In genomic region chr14:76467932-76468331, GRCm38 (mm10) we compare ENCODE assay signal across 20 mouse cellular contexts. TPM values are rescaled to one million over a fixed set of nuclear protein-coding genes. Genes with fewer than 3 reads are reported as not detected.
A peak's percentile ranks its signal among the peaks of the same experiment; 100 is the strongest.
DNase-seq lines count a peak whose midpoint lies in the region; ATAC-seq and TF ChIP-seq lines count a peak whose summit lies in the region.
"Had no signal": no experiment of that assay in that cellular context is flagged by ENCODE, and none has a peak within 500 bp of the region (broad histone marks: within the 10 kb centered on the region; RNA-seq: fewer than 3 reads in every experiment).

No protein-coding gene starts in this region.

- peaks cover 9% of the 10 kb centered on the region for H3K4me1 ChIP-seq in limb, embryonic 12.5 days (replicated peaks)
- peaks cover 20% of the 10 kb centered on the region for H3K4me1 ChIP-seq in limb, embryonic 10.5 days
- peaks cover 31% of the 10 kb centered on the region for H3K4me1 ChIP-seq in embryonic facial prominence, embryonic 14.5 days (ENCODE audit: control insufficient read depth, insufficient read depth, low read length)
- H3K4me1 ChIP-seq in hindbrain, embryonic 14.5 days (replicated peaks; ENCODE audit: control insufficient read depth, insufficient read depth, low read length) = peaks cover 4% of the 10 kb centered on the region
- peaks cover 27% of the 10 kb centered on the region for H3K4me1 ChIP-seq in midbrain, embryonic 13.5 days (replicated peaks)

- H3K4me2 ChIP-seq in limb, embryonic 12.5 days = no peak overlapping the region
- peak overlapping the region; percentile 24; the same call in 1 of the 2 replicates for H3K4me2 ChIP-seq in embryonic facial prominence, embryonic 14.5 days (ENCODE audit: low read depth, low read length)
- peak overlapping the region; percentile 58 for H3K4me2 ChIP-seq in myocyte (ENCODE audit: low read depth)
- no peak overlapping the region for H3K4me2 ChIP-seq in hindbrain, embryonic 14.5 days (replicated peaks)
- no peak overlapping the region for H3K4me2 ChIP-seq in midbrain, embryonic 13.5 days (replicated peaks)
- H3K4me2 ChIP-seq: forebrain, embryonic 12.5 days; hindbrain, embryonic 12.5 days had no signal

- no peak overlapping the region for H3ac ChIP-seq in myocyte (ENCODE audit: control insufficient read depth, insufficient read length)

- H3K27me3 ChIP-seq in limb, embryonic 12.5 days = no peaks in the 10 kb centered on the region
- no peaks in the 10 kb centered on the region for H3K27me3 ChIP-seq in limb, embryonic 10.5 days (ENCODE audit: low read depth, poor library complexity, severe bottlenecking)
- no peaks in the 10 kb centered on the region for H3K27me3 ChIP-seq in embryonic facial prominence, embryonic 14.5 days (replicated peaks; ENCODE audit: control insufficient read depth, insufficient read depth, low read length)
- no peaks in the 10 kb centered on the region for H3K27me3 ChIP-seq in myocyte (ENCODE audit: control insufficient read depth, insufficient read depth, insufficient read length)
- no peaks in the 10 kb centered on the region for H3K27me3 ChIP-seq in hindbrain, embryonic 14.5 days (ENCODE audit: control insufficient read depth, insufficient read depth, low read length)
- no peaks in the 10 kb centered on the region for H3K27me3 ChIP-seq in midbrain, embryonic 13.5 days
- H3K27me3 ChIP-seq: CH12.LX; forebrain, embryonic 12.5 days; hindbrain, embryonic 12.5 days had no signal

- no peaks in the 10 kb centered on the region for H3K79me2 ChIP-seq in myocyte (ENCODE audit: control insufficient read depth, insufficient read depth)

- H3K27ac ChIP-seq in limb, embryonic 12.5 days = 0 out of 2 replicates have a peak overlapping the region, but pooled peaks have one; percentile 47
- no peak overlapping the region for H3K27ac ChIP-seq in limb, embryonic 10.5 days
- H3K27ac ChIP-seq in embryonic facial prominence, embryonic 14.5 days (replicated peaks; ENCODE audit: low read depth, low read length) = peak overlapping the region; percentile 58; the same call in 1 of the 2 replicates
- H3K27ac ChIP-seq in hindbrain, embryonic 14.5 days = no peak overlapping the region
- no peak overlapping the region for H3K27ac ChIP-seq in midbrain, embryonic 13.5 days
- H3K27ac ChIP-seq: forebrain, embryonic 12.5 days; heart, embryonic 10.5 days; hindbrain, embryonic 12.5 days; hindbrain, postnatal 0 days had no signal

- H3K9me3 ChIP-seq in limb, embryonic 12.5 days = no peaks in the 10 kb centered on the region
- H3K9me3 ChIP-seq in limb, embryonic 10.5 days (replicated peaks) = no peaks in the 10 kb centered on the region
- no peaks in the 10 kb centered on the region for H3K9me3 ChIP-seq in embryonic facial prominence, embryonic 14.5 days (ENCODE audit: control insufficient read depth, low read length)
- H3K9me3 ChIP-seq in hindbrain, embryonic 14.5 days (ENCODE audit: control insufficient read depth, low read length) = no peaks in the 10 kb centered on the region
- H3K9me3 ChIP-seq in midbrain, embryonic 13.5 days = no peaks in the 10 kb centered on the region
- H3K9me3 ChIP-seq: forebrain, embryonic 12.5 days; heart, embryonic 10.5 days; hindbrain, embryonic 12.5 days had no signal

- no peak for ATAC-seq in limb, embryonic 12.5 days (ENCODE audit: insufficient number of reproducible peaks, insufficient read depth, low FRiP score, low TSS enrichment, low read depth)
- peak; percentile 54 for ATAC-seq in embryonic facial prominence, embryonic 14.5 days (ENCODE audit: low read depth)
- ATAC-seq in hindbrain, embryonic 14.5 days (ENCODE audit: low FRiP score) = no peak
- no peak for ATAC-seq in midbrain, embryonic 13.5 days
- ATAC-seq: forebrain, embryonic 16.5 days had no signal

- no peak for TF ChIP-seq POLR2A in myocyte (IDR thresholded peaks at IDR 0.05; ENCODE audit: insufficient read length, low read depth)

- no peak for DNase-seq in limb, embryonic 10.5 days (ENCODE audit: low spot score)
- DNase-seq in NIH3T3 (ENCODE audit: low read depth) = peak; percentile 69
- DNase-seq in embryonic facial prominence, embryonic 14.5 days (ENCODE audit: low spot score) = peak; percentile 85
- no peak for DNase-seq in hindbrain, embryonic 14.5 days (ENCODE audit: low spot score)
- DNase-seq: adrenal gland, adult 2 months; adrenal gland, postnatal 25 days; cerebellum, adult 9-11 months; gastrocnemius, postnatal 10 days; heart, adult 18-20 months; heart, postnatal 10 days; heart, postnatal 4 days had no signal

- H3K36me3 ChIP-seq in limb, embryonic 12.5 days = peaks cover 6% of the 10 kb centered on the region
- peaks cover 6% of the 10 kb centered on the region for H3K36me3 ChIP-seq in limb, embryonic 10.5 days
- 0 out of 2 replicates have a peak, but pooled peaks cover 3% of the 10 kb centered on the region for H3K36me3 ChIP-seq in embryonic facial prominence, embryonic 14.5 days (ENCODE audit: control insufficient read depth, insufficient read depth, low read length)
- no peaks in the 10 kb centered on the region for H3K36me3 ChIP-seq in myocyte (ENCODE audit: control insufficient read depth, insufficient read depth)
- 0 out of 2 replicates have a peak, but pooled peaks cover 7% of the 10 kb centered on the region for H3K36me3 ChIP-seq in hindbrain, embryonic 14.5 days (replicated peaks; ENCODE audit: control insufficient read depth, insufficient read depth)
- peaks cover 11% of the 10 kb centered on the region; the same call in 1 of the 2 replicates for H3K36me3 ChIP-seq in midbrain, embryonic 13.5 days
- H3K36me3 ChIP-seq: heart, embryonic 10.5 days; hindbrain, embryonic 12.5 days had no signal

- no peak overlapping the region for H3K4me3 ChIP-seq in limb, embryonic 12.5 days (replicated peaks)
- no peak overlapping the region for H3K4me3 ChIP-seq in limb, embryonic 10.5 days
- H3K4me3 ChIP-seq in embryonic facial prominence, embryonic 14.5 days (ENCODE audit: low read depth, low read length) = no peak overlapping the region
- H3K4me3 ChIP-seq in myocyte = no peak overlapping the region
- H3K4me3 ChIP-seq in hindbrain, embryonic 14.5 days (replicated peaks; ENCODE audit: low read length) = no peak overlapping the region
- no peak overlapping the region for H3K4me3 ChIP-seq in midbrain, embryonic 13.5 days (replicated peaks)
- H3K4me3 ChIP-seq: forebrain, embryonic 12.5 days; heart, embryonic 10.5 days; hindbrain, embryonic 12.5 days had no signal

- WGBS in limb, embryonic 12.5 days = 74% methylated on average over 11 of the region's 11 CpGs
- 86% methylated on average over 11 of the region's 11 CpGs for WGBS in limb, embryonic 10.5 days
- WGBS in embryonic facial prominence, embryonic 14.5 days = 41% methylated on average over 11 of the region's 11 CpGs
- 88% methylated on average over 11 of the region's 11 CpGs for WGBS in hindbrain, embryonic 14.5 days
- 90% methylated on average over 11 of the region's 11 CpGs for WGBS in midbrain, embryonic 13.5 days

- no peak overlapping the region for H3K9ac ChIP-seq in limb, embryonic 12.5 days (replicated peaks)
- no peak overlapping the region for H3K9ac ChIP-seq in embryonic facial prominence, embryonic 14.5 days (ENCODE audit: low read depth, low read length)
- no peak overlapping the region for H3K9ac ChIP-seq in hindbrain, embryonic 14.5 days
- no peak overlapping the region for H3K9ac ChIP-seq in midbrain, embryonic 13.5 days (replicated peaks)
- H3K9ac ChIP-seq: forebrain, embryonic 12.5 days; hindbrain, embryonic 12.5 days had no signal

TF ChIP-seq in myocyte, 11 proteins besides CTCF, POLR2A, EP300 and RAD21:
- TF ChIP-seq MYOD1 (IDR thresholded peaks at IDR 0.05; ENCODE audit: control insufficient read depth in 1 of 3, insufficient read length in 2 of 3, low read depth in 2 of 3) = peak in 2 of 3 experiments; percentile 9 to 17
- TF ChIP-seq CEBPB (IDR thresholded peaks at IDR 0.05; ENCODE audit: insufficient read depth, poor library complexity, severe bottlenecking) = no peak
- TF ChIP-seq MYOG (IDR thresholded peaks at IDR 0.05; ENCODE audit: control insufficient read depth in 1 of 3, insufficient read depth in 1 of 3, insufficient read length in 2 of 3, low read depth in 2 of 3) = peak in 1 of 3 experiments; percentile 17

RNA-seq across cellular contexts. Expression of gene Tsc22d1, which starts 53.2 kb away (rescaled TPM):
- polyA plus RNA-seq in limb, embryonic 12.5 days (2016; fragmentation: Nextera tagmentation; extraction: Ambion mirVana) = 492 and 610 TPM in 2 replicates
- 316 and 343 TPM in 2 replicates for polyA plus RNA-seq in limb, embryonic 10.5 days (2016; fragmentation: Nextera tagmentation; extraction: Ambion mirVana)
- polyA plus RNA-seq in embryonic facial prominence, embryonic 14.5 days (2014; fragmentation: Nextera tagmentation; extraction: Ambion mirVana) = 499 and 556 TPM in 2 replicates
- 281 TPM for polyA plus RNA-seq in myocyte (2012; fragmentation: generic; extraction: Trizol)
- 891 and 894 TPM in 2 replicates for polyA plus RNA-seq in hindbrain, embryonic 14.5 days (2014; fragmentation: Nextera tagmentation; extraction: Ambion mirVana)
- polyA plus RNA-seq in midbrain, embryonic 13.5 days (2015; fragmentation: Nextera tagmentation; extraction: Ambion mirVana) = 644 and 657 TPM in 2 replicates

Comparison
In these comparisons a context has a peak if more than half of its experiments do, and no peak if none do; other contexts are left out.
1. H3K27ac ChIP-seq: peak in limb, embryonic 12.5 days (single experiment) and embryonic facial prominence, embryonic 14.5 days (single experiment); none in limb, embryonic 10.5 days (single experiment), hindbrain, embryonic 14.5 days (single experiment) and midbrain, embryonic 13.5 days (single experiment).
2. H3K4me2 ChIP-seq: peak in embryonic facial prominence, embryonic 14.5 days (single experiment) and myocyte (single experiment); none in limb, embryonic 12.5 days (single experiment), hindbrain, embryonic 14.5 days (single experiment) and midbrain, embryonic 13.5 days (single experiment).
3. DNase-seq: peak in NIH3T3 (single experiment) and embryonic facial prominence, embryonic 14.5 days (single experiment); none in limb, embryonic 10.5 days (single experiment) and hindbrain, embryonic 14.5 days (single experiment).